Mouse (Mus musculus) myocyte (in vitro differentiated cells): ENCODE measurements around the gene Kif3b. TPM values are rescaled to one million over a fixed set of nuclear protein-coding genes. Genes with fewer than 3 reads are reported as not detected.

Experiments used
- H3K27me3 ChIP-seq: one replicate; pipeline ENCODE4 v1.6.1; 2011; ENCODE audit not compliant: control insufficient read depth, insufficient read depth, insufficient read length
- H3K36me3 ChIP-seq: one replicate; pipeline ENCODE4 v1.6.1; 2011; ENCODE audit not compliant: control insufficient read depth, insufficient read depth
- H3K4me2 ChIP-seq: one replicate; pipeline ENCODE4 v1.6.1; 2011; ENCODE audit warnings: low read depth, control low read depth
- H3K4me3 ChIP-seq: one replicate; pipeline ENCODE4 v1.5.1; 2011; ENCODE audit warnings: mild to moderate bottlenecking, control low read depth, moderate library complexity
- H3K79me2 ChIP-seq: one replicate; pipeline ENCODE4 v1.6.1; 2011; ENCODE audit not compliant: control insufficient read depth, insufficient read depth
- H3ac ChIP-seq: one replicate; pipeline ENCODE4 v1.6.1; 2011; ENCODE audit not compliant: control insufficient read depth, insufficient read length
- CEBPB ChIP-seq: IDR thresholded peaks from 2 replicates; pipeline ENCODE4 v1.6.1; 2011; ENCODE audit warnings: mild to moderate bottlenecking, moderate library complexity; ENCODE audit not compliant: poor library complexity, insufficient read depth, severe bottlenecking
- E2F4 ChIP-seq: IDR thresholded peaks from one replicate; pipeline ENCODE4 v1.6.1; 2011; ENCODE audit warnings: mild to moderate bottlenecking, control low read depth, moderate library complexity; ENCODE audit not compliant: insufficient read depth
- MAX ChIP-seq: IDR thresholded peaks from one replicate; pipeline ENCODE4 v1.6.1; 2011; ENCODE audit warnings: low read depth, mild to moderate bottlenecking, control low read depth
- MYOD1 ChIP-seq, 3 experiments: IDR thresholded peaks; one replicate each; pipeline ENCODE4 v1.6.1; 2011; ENCODE audit warnings: control low read depth in 2 of 3, low read depth in 2 of 3, mild to moderate bottlenecking in 2 of 3, moderate library complexity in 1 of 3; ENCODE audit not compliant: insufficient read length in 2 of 3, control insufficient read depth in 1 of 3
- MYOG ChIP-seq, 3 experiments: IDR thresholded peaks; one replicate each; pipeline ENCODE4 v1.6.1; 2011; ENCODE audit warnings: control low read depth in 2 of 3, low read depth in 2 of 3, mild to moderate bottlenecking in 2 of 3; ENCODE audit not compliant: insufficient read length in 2 of 3, control insufficient read depth in 1 of 3, insufficient read depth in 1 of 3
- POLR2A ChIP-seq: IDR thresholded peaks from one replicate; pipeline ENCODE4 v1.6.1; 2011; ENCODE audit warnings: low read depth, mild to moderate bottlenecking, control low read depth, moderate library complexity; ENCODE audit not compliant: insufficient read length
- POLR2AphosphoS2 ChIP-seq: IDR thresholded peaks from one replicate; pipeline ENCODE4 v1.6.1; 2011; ENCODE audit warnings: low read depth, control low read depth; ENCODE audit not compliant: insufficient read length
- REST ChIP-seq: IDR thresholded peaks from one replicate; pipeline ENCODE4 v1.6.1; 2011; ENCODE audit warnings: mild to moderate bottlenecking, control low read depth, moderate library complexity; ENCODE audit not compliant: insufficient read depth, insufficient read length
- SRF ChIP-seq: IDR thresholded peaks from one replicate; pipeline ENCODE4 v1.6.1; 2011; ENCODE audit warnings: low read depth; ENCODE audit not compliant: control insufficient read depth, insufficient read length
- TCF12 ChIP-seq: IDR thresholded peaks from one replicate; pipeline ENCODE4 v1.6.1; 2011; ENCODE audit warnings: mild to moderate bottlenecking, control low read depth; ENCODE audit not compliant: poor library complexity, insufficient read depth, severe bottlenecking
- TCF3 ChIP-seq: IDR thresholded peaks from one replicate; pipeline ENCODE4 v1.6.1; 2011; ENCODE audit warnings: low read depth, control low read depth; ENCODE audit not compliant: insufficient read length
- USF1 ChIP-seq: IDR thresholded peaks from one replicate; pipeline ENCODE4 v1.6.1; 2011; ENCODE audit warnings: low read depth, mild to moderate bottlenecking, control low read depth, moderate library complexity
- polyA plus RNA-seq: library from polyadenylated mRNA; unstranded; fragments of >200 nt; fragmentation: generic; extraction: Trizol; gene quantifications from one replicate; pipeline ENCODE4 v1.2.1, GENCODE M21; 2012; ENCODE audit warnings: missing spikeins

Gene Kif3b
- polyA plus RNA-seq, 1 experiment, result 10.8 TPM

DNA sequence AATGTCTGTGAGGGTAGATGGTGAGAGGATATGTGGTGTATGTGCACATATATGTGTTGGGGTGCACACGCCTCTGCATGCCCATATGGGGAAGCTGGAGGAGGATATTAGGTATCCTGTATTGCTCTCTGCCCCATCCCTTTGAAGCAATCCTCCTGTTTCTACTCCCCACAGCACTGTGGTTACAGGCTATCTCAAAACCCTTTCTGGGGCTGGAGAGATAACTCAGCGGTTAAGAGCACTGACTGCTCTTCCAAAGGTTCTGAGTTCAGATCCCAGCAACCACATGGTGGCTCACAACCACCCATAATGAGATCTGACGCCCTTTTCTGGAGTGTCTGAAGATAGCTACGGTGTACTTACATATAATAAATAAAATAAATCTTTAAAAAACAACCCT is 4.7 kb upstream of the Kif3b start:
- H3K79me2 ChIP-seq, result peaks cover 1% of the 10 kb centered on the region
- TF ChIP-seq TCF3, result no peak
- TF ChIP-seq MYOG (IDR thresholded peaks at IDR 0.05; ENCODE audit: control insufficient read depth in 1 of 3, insufficient read depth in 1 of 3, insufficient read length in 2 of 3, low read depth in 2 of 3), result no peak
- H3K36me3 ChIP-seq, result no peaks in the 10 kb centered on the region
- H3K4me3 ChIP-seq, result no peak overlapping the region
- H3ac ChIP-seq, result no peak overlapping the region
- no peaks in the 10 kb centered on the region for H3K27me3 ChIP-seq
- H3K4me2 ChIP-seq, result no peak overlapping the region

DNA sequence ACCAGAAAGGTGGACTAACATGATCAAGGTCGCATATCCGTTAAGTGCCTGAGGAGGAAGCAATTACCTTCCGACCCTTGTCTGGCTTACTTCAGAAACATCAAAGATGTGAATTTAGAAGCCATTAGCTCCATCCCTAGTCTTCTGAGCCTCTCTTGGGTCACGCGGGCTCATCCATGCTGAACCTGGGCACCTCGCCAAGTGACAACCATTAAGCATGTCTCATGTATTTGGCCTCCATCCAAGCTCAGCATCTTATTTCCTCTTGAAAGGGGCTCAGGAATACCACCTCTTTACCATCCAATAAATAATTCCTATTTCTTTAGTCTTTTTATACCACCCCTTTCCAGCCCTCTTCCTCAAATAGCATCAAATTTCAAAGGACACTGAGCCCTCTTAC is 3.4 kb upstream of the Kif3b start:
- Histone ChIP-seq H3K4me2 (no peak overlapping the region), H3K4me3 (no peak overlapping the region), H3K79me2 (peaks cover 10% of the 10 kb centered on the region), H3K27me3 (no peaks in the 10 kb centered on the region), H3K36me3 (no peaks in the 10 kb centered on the region), H3ac (no peak overlapping the region)
- no peak for TF ChIP-seq REST
- TF ChIP-seq POLR2A, result no peak
- no peak for TF ChIP-seq CEBPB
- TF ChIP-seq MYOG (IDR thresholded peaks at IDR 0.05; ENCODE audit: control insufficient read depth in 1 of 3, insufficient read depth in 1 of 3, insufficient read length in 2 of 3, low read depth in 2 of 3), result no peak
- no peak for TF ChIP-seq E2F4
- no peak for TF ChIP-seq TCF12
- no peak for TF ChIP-seq TCF3
- TF ChIP-seq MAX, result no peak
- TF ChIP-seq POLR2AphosphoS2, result no peak

DNA sequence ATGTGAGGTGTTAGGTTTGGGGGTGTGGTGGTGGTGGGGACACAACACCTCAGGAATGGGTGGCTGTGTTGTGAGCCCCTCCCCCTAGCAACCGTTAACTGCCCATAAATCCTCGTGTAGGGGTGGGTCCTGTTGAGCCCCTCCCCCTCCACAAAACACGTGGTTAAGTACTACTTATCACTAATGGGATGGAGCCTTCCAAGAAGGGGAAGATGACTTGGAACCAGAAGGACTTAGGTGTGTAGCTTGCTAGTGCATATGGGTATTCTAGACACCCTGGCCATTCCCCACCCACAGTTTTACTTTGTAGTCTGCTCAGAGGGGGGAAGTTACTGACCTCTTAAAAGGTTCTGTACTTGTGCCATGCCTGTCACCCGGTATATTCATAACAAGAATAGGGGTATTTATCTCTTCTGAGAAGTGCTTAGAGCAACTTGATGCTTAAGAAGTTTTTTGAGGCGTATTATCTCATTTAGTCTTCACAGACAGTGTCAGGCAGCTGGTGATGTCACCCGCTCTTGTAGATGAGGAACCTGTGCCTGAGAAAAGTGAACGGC is 1.2 kb downstream of the Kif3b start:
- Histone ChIP-seq H3K36me3 (no peaks in the 10 kb centered on the region), H3K27me3 (no peaks in the 10 kb centered on the region), H3K4me2 (peak overlapping the region; percentile 92), H3ac (no peak overlapping the region), H3K79me2 (peaks cover 46% of the 10 kb centered on the region), H3K4me3 (peak overlapping the region; percentile 56)
- no peak for TF ChIP-seq MAX
- TF ChIP-seq TCF12, result no peak
- TF ChIP-seq MYOG (IDR thresholded peaks at IDR 0.05; ENCODE audit: control insufficient read depth in 1 of 3, insufficient read depth in 1 of 3, insufficient read length in 2 of 3, low read depth in 2 of 3), result no peak
- no peak for TF ChIP-seq E2F4
- TF ChIP-seq CEBPB, result no peak

DNA sequence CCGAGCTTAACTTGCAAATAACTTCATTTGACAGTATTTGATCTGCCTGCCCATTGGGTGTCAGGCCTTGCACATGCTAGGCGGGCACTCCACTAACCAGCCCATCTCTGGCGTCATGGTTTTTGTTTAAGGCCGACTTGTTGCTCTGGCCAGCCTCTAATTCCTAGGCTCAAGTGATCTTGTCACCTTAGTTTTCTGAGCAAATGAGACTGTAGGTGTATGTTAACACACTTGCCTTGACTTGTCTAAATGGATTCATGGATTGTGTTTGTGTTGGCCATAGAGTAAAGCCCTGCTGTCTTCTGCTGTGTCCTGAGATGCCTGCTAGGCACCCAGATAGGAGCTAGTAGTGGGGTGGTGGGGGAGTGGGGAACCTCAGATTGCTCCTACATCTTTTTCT is 4.0 kb downstream of the Kif3b start:
- Histone ChIP-seq H3K4me2 (no peak overlapping the region), H3K4me3 (no peak overlapping the region), H3K27me3 (no peaks in the 10 kb centered on the region), H3K36me3 (no peaks in the 10 kb centered on the region), H3ac (no peak overlapping the region), H3K79me2 (peaks cover 50% of the 10 kb centered on the region)
- no peak for TF ChIP-seq MAX
- TF ChIP-seq SRF, result no peak
- no peak for TF ChIP-seq MYOG (IDR thresholded peaks at IDR 0.05; ENCODE audit: control insufficient read depth in 1 of 3, insufficient read depth in 1 of 3, insufficient read length in 2 of 3, low read depth in 2 of 3)
- no peak for TF ChIP-seq REST
- no peak for TF ChIP-seq TCF12
- no peak for TF ChIP-seq TCF3
- no peak for TF ChIP-seq MYOD1 (IDR thresholded peaks at IDR 0.05; ENCODE audit: control insufficient read depth in 1 of 3, insufficient read length in 2 of 3, low read depth in 2 of 3)
- no peak for TF ChIP-seq CEBPB
- TF ChIP-seq POLR2AphosphoS2, result no peak
- TF ChIP-seq POLR2A, result no peak
- no peak for TF ChIP-seq USF1
- TF ChIP-seq E2F4, result no peak

DNA sequence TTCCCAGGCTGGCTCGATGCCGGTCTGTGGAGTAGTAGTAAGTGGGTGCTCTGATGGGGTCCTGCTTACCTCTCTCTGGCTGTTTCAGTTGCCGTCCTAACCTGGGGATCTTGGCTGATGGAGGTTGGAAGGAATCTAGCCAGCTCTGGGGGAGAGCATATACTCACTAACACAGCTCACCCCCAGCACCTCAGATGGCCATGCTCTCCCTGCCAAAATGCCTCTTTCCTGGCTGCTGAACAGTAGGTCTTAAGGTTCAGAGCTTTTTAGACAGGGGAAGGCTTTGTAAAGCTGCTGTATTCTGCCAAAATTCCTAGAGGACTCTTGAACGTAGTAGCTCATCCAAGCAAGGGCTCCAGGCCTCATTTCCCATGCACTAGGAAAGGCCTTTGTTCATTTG is 6.6 kb downstream of the Kif3b start:
- no peak for TF ChIP-seq USF1
- TF ChIP-seq POLR2A, result no peak
- TF ChIP-seq TCF12, result no peak
- TF ChIP-seq E2F4, result no peak
- TF ChIP-seq TCF3, result no peak
- TF ChIP-seq CEBPB, result no peak
- no peak for TF ChIP-seq MYOG (IDR thresholded peaks at IDR 0.05; ENCODE audit: control insufficient read depth in 1 of 3, insufficient read depth in 1 of 3, insufficient read length in 2 of 3, low read depth in 2 of 3)
- no peak for TF ChIP-seq MYOD1 (IDR thresholded peaks at IDR 0.05; ENCODE audit: control insufficient read depth in 1 of 3, insufficient read length in 2 of 3, low read depth in 2 of 3)
- TF ChIP-seq REST, result no peak
- no peak for TF ChIP-seq SRF
- TF ChIP-seq MAX, result no peak
- no peaks in the 10 kb centered on the region for H3K36me3 ChIP-seq
- H3ac ChIP-seq, result no peak overlapping the region
- no peak overlapping the region for H3K4me2 ChIP-seq
- peaks cover 40% of the 10 kb centered on the region for H3K79me2 ChIP-seq
- H3K27me3 ChIP-seq, result no peaks in the 10 kb centered on the region
- H3K4me3 ChIP-seq, result no peak overlapping the region
